Mouse (Mus musculus) G1E (cell line): ENCODE data around the gene Rfx8.

Experiments used
- CTCF ChIP-seq: IDR thresholded peaks from 2 replicates; pipeline ENCODE4 v1.5.1; 2012; ENCODE audit warnings: low read depth, low read length, inconsistent platforms, mixed read lengths
- GATA1 ChIP-seq: IDR thresholded peaks from 2 replicates; pipeline ENCODE4 v1.6.1; 2012; ENCODE audit warnings: borderline replicate concordance, low read length, inconsistent platforms, mixed read lengths
- POLR2AphosphoS5 ChIP-seq: IDR thresholded peaks from 2 replicates; pipeline ENCODE4 v1.6.1; 2012; ENCODE audit warnings: low read depth, low read length, inconsistent platforms; ENCODE audit not compliant: insufficient replicate concordance

GRCm38 (mm10) chr1:39645905-39646759 is 74.7 kb downstream of the Rfx8 start:
- TF ChIP-seq CTCF (no peak), GATA1 (no peak), POLR2AphosphoS5 (no peak)
